ENCODE assay signal across 8 mouse cellular contexts in the genomic region with DNA sequence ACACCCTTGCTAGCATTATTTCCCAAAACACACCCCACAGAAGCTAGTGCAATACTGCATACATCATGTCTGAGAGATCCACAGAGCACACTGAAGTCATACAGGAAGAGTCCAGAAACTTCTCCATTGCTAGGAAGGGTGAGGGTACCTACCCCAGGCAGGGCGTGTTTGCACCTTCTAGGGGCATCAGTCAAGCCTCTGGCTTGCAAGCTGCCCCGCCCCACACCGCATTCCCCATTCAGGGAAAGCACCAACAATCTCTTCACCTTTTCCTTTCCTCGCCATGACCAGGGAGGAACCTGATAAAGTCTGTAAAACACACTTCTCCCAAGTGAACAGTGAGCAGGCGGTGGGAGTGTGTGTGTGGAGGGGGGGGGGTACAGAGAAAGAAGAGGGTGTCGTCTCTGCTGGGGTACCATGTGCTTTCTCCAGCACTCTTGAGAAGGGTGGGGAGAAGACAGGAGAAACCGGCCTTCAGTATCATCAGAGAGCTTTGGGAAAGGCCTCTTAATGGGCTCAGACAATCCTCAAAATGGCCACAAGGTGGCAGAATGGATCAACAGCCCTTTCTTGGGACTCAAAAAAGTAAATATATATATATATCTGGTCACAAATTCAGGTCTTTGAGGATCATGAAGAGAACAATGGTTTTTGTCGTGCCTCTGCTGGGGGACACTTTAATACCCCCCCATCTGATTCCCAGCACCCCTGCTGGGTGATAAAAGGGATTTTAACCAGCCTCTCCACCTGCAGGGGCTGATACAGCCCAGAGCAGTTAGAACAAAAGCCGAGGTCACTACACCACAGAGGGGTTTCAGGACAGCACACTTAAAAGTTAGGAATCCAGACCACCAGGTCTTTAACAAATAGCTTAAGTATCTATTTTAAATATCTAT.
DNase-seq lines count a peak whose midpoint lies in the region; ATAC-seq and TF ChIP-seq lines count a peak whose summit lies in the region.

No protein-coding gene starts in this region.

- in situ Hi-C loops in CH12.LX (cut with MboI; ENCODE audit: low pct_ligation_motif_present, low pct_unique_long_range_greater_than_20kb, low sequenced_read_pairs): loop anchor here (25.0 kb wide), 1 partner anchor 241 kb away; no protein-coding TSS in a partner anchor

- DNase-seq in CH12.LX (ENCODE audit: extremely low read depth): peak; percentile 60
- DNase-seq in adrenal gland, adult 18-20 months (ENCODE audit: low spot score in 2 of 2): peak; percentile 57 to 60
- DNase-seq in embryo, embryonic 10 days (ENCODE audit: low spot score): peak; percentile 78
- DNase-seq in heart, adult 2 months: peak; percentile 72 to 76
- DNase-seq in kidney, adult 2 months: peak; percentile 78
- peak; percentile 58 for DNase-seq in neural tube, embryonic 10.5 days (ENCODE audit: extremely low spot score, low spot score)
- DNase-seq in thymus, postnatal 4 days: peak; percentile 77

- no peaks in the 10 kb centered on the region for H3K36me3 ChIP-seq in CH12.LX (replicated peaks in 1 of 2; ENCODE audit: control insufficient read depth in 1 of 2, insufficient read depth in 1 of 2, low read length in 1 of 2)
- peaks cover 35% of the 10 kb centered on the region for H3K36me3 ChIP-seq in heart, adult 2 months (ENCODE audit: control insufficient read depth, insufficient read depth, low read length)
- H3K36me3 ChIP-seq in kidney, adult 2 months (ENCODE audit: control insufficient read depth, insufficient read depth, low read length): no peaks in the 10 kb centered on the region
- H3K36me3 ChIP-seq in limb, embryonic 13.5 days: no peaks in the 10 kb centered on the region

- no peaks in the 10 kb centered on the region for H3K79me2 ChIP-seq in CH12.LX (replicated peaks; ENCODE audit: control insufficient read depth, extremely low read depth, insufficient read depth, poor library complexity, severe bottlenecking)
- H3K79me2 ChIP-seq in heart, adult 2 months (replicated peaks; ENCODE audit: control insufficient read depth, insufficient read depth, low read length): peaks cover 6% of the 10 kb centered on the region

- WGBS in heart, adult 2 months: 29% methylated on average over 9 of the region's 9 CpGs
- WGBS in kidney, adult 2 months: 40% methylated on average over 9 of the region's 9 CpGs
- WGBS in limb, embryonic 13.5 days: 44% methylated on average over 9 of the region's 9 CpGs

- TF ChIP-seq EP300 in CH12.LX (IDR thresholded peaks at IDR 0.05; ENCODE audit: low read length): no peak
- no peak for TF ChIP-seq EP300 in heart, adult 2 months (IDR thresholded peaks at IDR 0.05; ENCODE audit: insufficient read depth, low read depth, low read length)

- H3K4me2 ChIP-seq in CH12.LX (ENCODE audit: insufficient read depth, low read depth, poor library complexity, severe bottlenecking): no peak overlapping the region
- H3K4me2 ChIP-seq in limb, embryonic 13.5 days (replicated peaks): no peak overlapping the region

- H3K4me1 ChIP-seq in CH12.LX (ENCODE audit: control insufficient read depth in 1 of 2, insufficient read depth in 2 of 2): no peaks in the 10 kb centered on the region
- H3K4me1 ChIP-seq in heart, adult 2 months (ENCODE audit: control insufficient read depth, insufficient read depth, low read length): peaks cover 32% of the 10 kb centered on the region
- H3K4me1 ChIP-seq in kidney, adult 2 months (ENCODE audit: control insufficient read depth, insufficient read depth, low read length): peaks cover 48% of the 10 kb centered on the region
- H3K4me1 ChIP-seq in limb, embryonic 13.5 days: peaks cover 56% of the 10 kb centered on the region

- no peaks in the 10 kb centered on the region for H3K9me3 ChIP-seq in CH12.LX (replicated peaks; ENCODE audit: low read length)
- H3K9me3 ChIP-seq in limb, embryonic 13.5 days: no peaks in the 10 kb centered on the region

- dilution Hi-C loops in CH12.LX (cut with MboI; ENCODE audit: extremely low pct_ligation_motif_present, extremely low pct_unique_long_range_greater_than_20kb, low sequenced_read_pairs): loop anchor here (25.0 kb wide), 1 partner anchor 366 kb away; a partner anchor contains a TSS

- TF ChIP-seq RAD21 in CH12.LX (IDR thresholded peaks at IDR 0.05; ENCODE audit: low read depth, low read length): peak; percentile 63

- peak; percentile 43 to 60 for TF ChIP-seq CTCF in CH12.LX (conservative IDR thresholded peaks at IDR 0.05 in 1 of 2, IDR thresholded peaks at IDR 0.05 in 1 of 2; ENCODE audit: low read depth in 2 of 2, low read length in 2 of 2)
- TF ChIP-seq CTCF in heart, adult 2 months (IDR thresholded peaks at IDR 0.05): peak; percentile 84
- TF ChIP-seq CTCF in kidney, adult 2 months (conservative IDR thresholded peaks at IDR 0.05; ENCODE audit: insufficient read depth, insufficient read length, low read depth, low read length): peak; percentile 40

- H3K27me3 ChIP-seq in CH12.LX (replicated peaks): no peaks in the 10 kb centered on the region
- no peaks in the 10 kb centered on the region for H3K27me3 ChIP-seq in heart, adult 2 months (ENCODE audit: control insufficient read depth, insufficient read depth, low read length)
- H3K27me3 ChIP-seq in kidney, adult 2 months (replicated peaks; ENCODE audit: control insufficient read depth, insufficient read depth, low read length): no peaks in the 10 kb centered on the region
- H3K27me3 ChIP-seq in limb, embryonic 13.5 days: no peaks in the 10 kb centered on the region

- H3K9ac ChIP-seq in CH12.LX (ENCODE audit: insufficient read depth, low read depth): no peak overlapping the region
- H3K9ac ChIP-seq in heart, adult 2 months (ENCODE audit: low read depth, low read length): peak overlapping the region; percentile 68
- H3K9ac ChIP-seq in limb, embryonic 13.5 days: 0 out of 2 replicates have a peak overlapping the region, but pooled peaks have one; percentile 26

- intact Hi-C loops in heart, adult 2 months (cut with DNase I): loop anchor here (1.0 to 10.0 kb wide), 4 partner anchors 146 to 365 kb away; no protein-coding TSS in a partner anchor

- ATAC-seq in limb, embryonic 13.5 days (ENCODE audit: low FRiP score, low read depth): peak; percentile 49

- H3K27ac ChIP-seq in CH12.LX (ENCODE audit: insufficient read depth, low read depth): no peak overlapping the region
- peak overlapping the region; percentile 86 for H3K27ac ChIP-seq in heart, adult 2 months
- peak overlapping the region; percentile 9 for H3K27ac ChIP-seq in kidney, adult 2 months (ENCODE audit: insufficient read depth, low read depth, low read length)
- H3K27ac ChIP-seq in limb, embryonic 13.5 days: no peak overlapping the region

- H3K4me3 ChIP-seq in CH12.LX (replicated peaks in 1 of 3; ENCODE audit: low read depth in 2 of 3, low read length in 2 of 3, poor library complexity in 1 of 3): no peak overlapping the region
- no peak overlapping the region for H3K4me3 ChIP-seq in heart, adult 2 months
- no peak overlapping the region for H3K4me3 ChIP-seq in kidney, adult 2 months (ENCODE audit: insufficient read depth, low read depth, low read length)
- H3K4me3 ChIP-seq in limb, embryonic 13.5 days: no peak overlapping the region

- no peak for TF ChIP-seq POLR2A in CH12.LX (IDR thresholded peaks at IDR 0.05; ENCODE audit: low read depth, low read length)
- no peak for TF ChIP-seq POLR2A in heart, adult 2 months (IDR thresholded peaks at IDR 0.05; ENCODE audit: insufficient read depth, low read depth, low read length)
- no peak for TF ChIP-seq POLR2A in kidney, adult 2 months (IDR thresholded peaks at IDR 0.05; ENCODE audit: low read depth, low read length)

TF ChIP-seq in CH12.LX, 34 proteins besides CTCF, POLR2A, EP300 and RAD21:
- TF ChIP-seq CHD1 (IDR thresholded peaks at IDR 0.05; ENCODE audit: low read depth, low read length) (no peak), TBP (conservative IDR thresholded peaks at IDR 0.05; ENCODE audit: low read depth, low read length) (no peak), NELFE (IDR thresholded peaks at IDR 0.05; ENCODE audit: low read depth, low read length) (no peak), RCOR1 (conservative IDR thresholded peaks at IDR 0.05; ENCODE audit: low read depth, low read length) (no peak), SMC3 (IDR thresholded peaks at IDR 0.05; ENCODE audit: low read depth, low read length) (peak; percentile 58)

Comparison
In these comparisons a context has a peak if more than half of its experiments do, and no peak if none do; other contexts are left out.
1. H3K27ac ChIP-seq: peak in heart, adult 2 months (single experiment) and kidney, adult 2 months (single experiment); none in CH12.LX (single experiment) and limb, embryonic 13.5 days (single experiment).
2. Peak in every context shown above with its lines, with median percentiles within 50 percentile points of each other: DNase-seq and CTCF ChIP-seq.